Mouse (Mus musculus): Measurements from ENCODE around the gene Mob3a.

DNA sequence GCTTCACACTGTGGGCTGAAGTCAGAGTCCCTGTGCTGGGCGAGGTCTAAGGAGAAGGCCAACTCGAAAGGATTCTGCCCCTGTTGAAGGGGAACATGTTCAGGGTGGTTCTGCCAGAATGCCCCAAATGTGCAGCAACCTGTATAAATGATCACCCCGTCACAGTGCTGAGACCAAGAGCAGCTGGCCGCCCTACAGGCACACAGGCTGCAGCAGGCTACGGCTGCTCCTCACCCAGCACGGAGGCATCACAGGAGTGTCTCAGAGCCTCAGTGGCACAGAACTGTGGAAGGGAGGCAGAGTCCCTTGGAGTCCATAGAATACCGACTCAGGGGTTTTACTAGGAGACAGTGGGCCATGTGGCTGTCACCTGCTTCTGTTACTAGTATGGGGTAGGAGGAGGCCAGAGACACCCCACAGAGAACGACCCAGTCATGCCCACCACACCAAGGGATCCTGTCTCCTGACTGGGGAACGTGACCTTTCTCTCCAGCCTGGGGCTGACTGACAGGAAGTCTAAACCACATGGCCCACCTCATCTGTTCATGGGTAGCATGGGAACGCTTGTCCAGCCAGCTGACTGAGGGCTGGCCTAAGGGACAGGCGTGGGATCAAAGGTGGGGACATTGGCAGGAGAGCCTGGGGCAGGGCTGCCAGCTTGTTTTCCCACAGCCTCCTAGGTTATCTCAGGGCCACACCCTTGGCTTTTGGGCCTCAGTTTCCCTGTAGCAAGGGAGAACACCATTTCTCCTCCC lies 29.7 kb downstream of the Mob3a start:
- TF ChIP-seq CTCF (IDR thresholded peaks at IDR 0.05; ENCODE audit: borderline replicate concordance, control insufficient read depth, extremely low read depth, insufficient read depth, low read length, poor library complexity) (no peak), POLR2A (IDR thresholded peaks at IDR 0.05; ENCODE audit: control insufficient read depth, extremely low read depth, insufficient read depth, low read length, poor library complexity) (no peak)
